Mouse (Mus musculus) spleen, adult 2 months (tissue): ENCODE data around the gene Fhdc1. TPM values are rescaled to one million over a fixed set of nuclear protein-coding genes. Genes with fewer than 3 reads are reported as not detected.

ENCODE experiments used
- DNase-seq, 2 experiments: peaks; one replicate each; pipeline versions ENCODE4 v3.0.0 to v3.0.0-alpha.2; 2012 to 2021; ENCODE audit warnings: low spot score in 2 of 2, low read depth in 1 of 2
- H3K27ac ChIP-seq: fragments of 200-500 bp; 2 replicates; pipeline ENCODE4 v1.5.1; 2012; ENCODE audit warnings: low read length, inconsistent platforms; ENCODE audit not compliant: insufficient read depth
- H3K27me3 ChIP-seq: fragments of 200-500 bp; 2 replicates; pipeline ENCODE4 v1.6.1; 2012; ENCODE audit warnings: mild to moderate bottlenecking, moderate library complexity, low read length, inconsistent platforms; ENCODE audit not compliant: control insufficient read depth, insufficient read depth
- H3K36me3 ChIP-seq: fragments of 200-500 bp; 2 replicates; pipeline ENCODE4 v1.6.1; 2012; ENCODE audit warnings: mild to moderate bottlenecking, low read length, inconsistent platforms; ENCODE audit not compliant: control insufficient read depth, insufficient read depth
- H3K4me1 ChIP-seq: fragments of 200-500 bp; 2 replicates; pipeline ENCODE4 v1.6.1; 2011; ENCODE audit warnings: inconsistent platforms; ENCODE audit not compliant: control insufficient read depth, insufficient read depth, insufficient read length
- H3K4me3 ChIP-seq: fragments of 200-500 bp; 2 replicates; pipeline ENCODE4 v1.5.1; 2011; ENCODE audit warnings: mild to moderate bottlenecking, inconsistent platforms; ENCODE audit not compliant: insufficient read depth, insufficient read length; ENCODE audit errors: extremely low read depth
- CTCF ChIP-seq: fragments of 200-500 bp; IDR thresholded peaks from 2 replicates; pipeline ENCODE4 v1.5.1; 2011; ENCODE audit warnings: mild to moderate bottlenecking, inconsistent platforms; ENCODE audit not compliant: insufficient read depth, insufficient read length, insufficient replicate concordance; ENCODE audit errors: extremely low read depth
- POLR2A ChIP-seq: fragments of 200-500 bp; IDR thresholded peaks from 2 replicates; pipeline ENCODE4 v1.6.1; 2011; ENCODE audit warnings: low read depth, low read length, inconsistent platforms
- WGBS: fragments of 180-500 bp; shearing (Covaris S2); methylation state at CpG from one replicate; pipeline ENCODE4 v1.1.7; 2018; 5-methylcytosine and 5-hydroxymethylcytosine counted together
- polyA plus RNA-seq: library from polyadenylated mRNA; depleted of rRNA; stranded (reverse); fragments of >200 nt; gene quantifications from 2 replicates; pipeline ENCODE4 v1.2.3, GENCODE M21; 2012

The Fhdc1 gene
- polyA plus RNA-seq, 1 experiment = 8.3 TPM

DNA sequence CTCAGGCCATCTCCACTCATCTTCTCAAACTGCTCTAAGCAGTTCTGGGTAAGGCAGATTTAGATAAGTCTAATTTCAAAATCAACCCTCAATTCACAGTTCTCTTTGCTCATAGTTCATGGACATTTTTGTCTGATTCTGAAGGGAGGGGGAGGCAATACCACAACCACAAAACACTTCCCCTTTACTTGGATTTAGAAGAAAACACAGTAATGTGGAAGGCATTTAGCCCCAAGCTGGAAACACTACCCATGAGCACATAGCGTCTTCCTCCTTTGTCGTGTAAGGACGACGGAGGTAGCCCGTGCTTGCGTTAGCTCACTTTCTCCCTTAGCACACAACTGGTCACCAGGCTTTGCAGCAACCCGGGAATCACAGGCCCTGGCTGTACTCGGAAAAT lies 24.1 kb upstream of the Fhdc1 start:
- no peak for TF ChIP-seq POLR2A
- no peak for TF ChIP-seq CTCF
- DNase-seq = no peak
- 41% methylated on average over 8 of the region's 8 CpGs for WGBS
- Histone ChIP-seq H3K36me3 (peaks cover 5% of the 10 kb centered on the region; the same call in 1 of the 2 replicates), H3K4me1 (no peaks in the 10 kb centered on the region), H3K4me3 (no peak overlapping the region), H3K27ac (no peak overlapping the region), H3K27me3 (no peaks in the 10 kb centered on the region)

DNA sequence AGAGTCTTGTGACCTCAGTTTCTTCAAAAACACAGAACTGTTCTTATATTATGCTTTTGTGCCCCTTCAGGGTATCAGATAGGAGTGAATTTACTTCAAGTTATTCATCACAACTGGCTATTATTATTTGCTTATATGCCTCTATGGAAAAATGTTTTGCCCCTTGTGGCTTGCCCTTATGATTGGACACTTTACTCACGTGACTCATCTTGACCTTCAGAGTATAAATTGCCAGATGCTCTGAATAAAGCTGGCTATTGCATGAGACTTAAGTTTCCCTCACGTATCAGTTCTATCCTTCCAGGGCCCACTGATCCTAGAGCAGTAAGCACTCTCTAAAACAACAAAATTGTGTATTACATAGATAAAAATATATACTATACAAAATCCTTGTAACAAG lies 21.9 kb upstream of the Fhdc1 start:
- TF ChIP-seq CTCF (no peak), POLR2A (no peak)
- no peaks in the 10 kb centered on the region for H3K4me1 ChIP-seq
- no peaks in the 10 kb centered on the region for H3K27me3 ChIP-seq
- H3K4me3 ChIP-seq = no peak overlapping the region
- DNase-seq = no peak
- H3K27ac ChIP-seq = no peak overlapping the region
- peaks cover 8% of the 10 kb centered on the region for H3K36me3 ChIP-seq
- WGBS = 88% methylated on average over 2 of the region's 2 CpGs

DNA sequence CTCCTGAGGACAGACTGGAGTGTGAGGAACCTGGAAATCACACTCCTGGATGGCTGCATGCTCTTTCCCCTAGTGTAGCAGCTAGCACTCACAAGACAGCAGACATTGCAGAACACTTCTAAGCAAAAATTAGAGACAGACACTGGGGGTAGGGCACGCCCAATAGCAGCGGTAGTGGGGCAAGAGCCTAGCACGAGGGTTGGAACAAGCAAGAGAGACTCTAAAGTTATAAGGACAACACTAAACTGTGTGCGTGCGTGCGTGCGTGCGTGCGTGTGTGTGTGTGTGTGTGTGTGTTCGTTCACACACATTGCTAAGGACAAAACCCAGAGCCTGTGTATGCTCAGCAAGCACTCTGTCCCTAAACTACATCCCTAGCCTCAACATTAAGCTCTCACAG lies 20.3 kb upstream of the Fhdc1 start:
- Histone ChIP-seq H3K36me3 (peaks cover 10% of the 10 kb centered on the region), H3K27me3 (no peaks in the 10 kb centered on the region), H3K4me1 (no peaks in the 10 kb centered on the region), H3K27ac (no peak overlapping the region), H3K4me3 (no peak overlapping the region)
- no peak for DNase-seq
- no peak for TF ChIP-seq CTCF
- no peak for TF ChIP-seq POLR2A
- WGBS = 90% methylated on average over 10 of the region's 10 CpGs

DNA sequence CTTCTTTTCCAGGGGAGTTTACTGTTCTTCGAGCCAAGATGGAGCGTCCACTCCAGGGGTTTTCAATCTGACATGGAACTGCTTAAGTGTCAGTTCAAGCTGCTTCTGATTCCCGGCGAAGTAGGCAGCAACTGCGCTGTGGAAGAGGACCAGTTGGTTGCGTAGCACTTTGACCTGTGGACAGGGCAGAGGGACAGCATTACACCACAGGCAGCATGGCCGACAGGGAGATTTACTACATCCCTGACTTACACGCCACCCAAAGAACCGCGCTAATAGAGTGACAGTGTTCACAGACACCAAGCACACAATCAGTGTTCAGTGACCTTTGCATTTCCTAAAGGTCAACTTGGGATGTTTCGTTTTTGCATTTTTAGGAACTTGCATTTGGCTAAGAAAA lies 17.5 kb upstream of the Fhdc1 start:
- WGBS = 91% methylated on average over 11 of the region's 11 CpGs

DNA sequence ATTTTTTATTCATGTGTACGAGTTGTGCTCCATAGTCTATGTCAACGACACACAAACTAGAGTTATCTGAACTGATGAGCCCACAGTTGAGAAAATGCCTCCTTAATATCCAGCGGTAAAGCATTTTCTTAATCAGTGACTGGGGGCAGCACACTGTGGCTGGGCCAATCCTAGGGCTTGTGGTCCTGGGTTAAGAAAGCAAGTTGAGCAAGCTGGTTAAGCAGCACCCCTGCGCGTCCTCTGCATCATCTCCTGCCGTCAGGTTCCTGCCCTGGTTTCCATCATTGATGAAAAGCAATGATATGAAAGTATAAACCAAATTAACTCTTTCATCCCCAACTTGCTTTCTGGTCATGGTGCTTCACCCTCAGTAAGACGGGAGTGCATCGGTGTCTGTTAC lies 12.4 kb upstream of the Fhdc1 start:
- H3K27me3 ChIP-seq = no peaks in the 10 kb centered on the region
- DNase-seq = no peak
- no peak for TF ChIP-seq POLR2A
- no peak for TF ChIP-seq CTCF
- 89% methylated on average over 8 of the region's 8 CpGs for WGBS
- no peak overlapping the region for H3K27ac ChIP-seq
- no peaks in the 10 kb centered on the region for H3K4me1 ChIP-seq
- peaks cover 5% of the 10 kb centered on the region for H3K36me3 ChIP-seq
- no peak overlapping the region for H3K4me3 ChIP-seq

More for the DNA sequence above, 17.5 kb upstream of the Fhdc1 start:
- DNase-seq = no peak
- Histone ChIP-seq H3K4me1 (no peaks in the 10 kb centered on the region), H3K27me3 (no peaks in the 10 kb centered on the region), H3K36me3 (peaks cover 6% of the 10 kb centered on the region), H3K27ac (no peak overlapping the region), H3K4me3 (no peak overlapping the region)
- TF ChIP-seq POLR2A = no peak
- TF ChIP-seq CTCF = no peak

DNA sequence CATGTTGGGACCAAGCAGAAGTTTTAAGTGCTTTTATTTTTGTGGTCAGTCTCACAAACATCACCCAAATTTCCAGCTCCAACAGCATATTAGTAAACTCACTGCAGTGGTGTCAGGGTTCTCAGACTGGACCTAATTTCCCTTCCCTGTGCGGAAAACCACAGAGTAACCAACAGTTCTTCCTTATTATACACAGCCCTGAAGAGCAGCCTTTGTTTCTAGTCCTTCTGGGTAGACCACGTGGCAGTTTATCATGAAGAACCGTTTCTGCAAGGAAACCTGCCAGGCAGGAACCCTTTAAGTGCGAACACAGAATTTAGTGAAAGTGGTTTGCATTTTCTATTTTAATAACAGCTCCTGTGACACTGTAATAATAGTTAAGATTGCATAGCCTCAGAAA lies 11.9 kb upstream of the Fhdc1 start:
- no peak for TF ChIP-seq POLR2A
- no peak for TF ChIP-seq CTCF
- no peaks in the 10 kb centered on the region for H3K4me1 ChIP-seq
- 21% methylated on average over 4 of the region's 4 CpGs for WGBS

DNA sequence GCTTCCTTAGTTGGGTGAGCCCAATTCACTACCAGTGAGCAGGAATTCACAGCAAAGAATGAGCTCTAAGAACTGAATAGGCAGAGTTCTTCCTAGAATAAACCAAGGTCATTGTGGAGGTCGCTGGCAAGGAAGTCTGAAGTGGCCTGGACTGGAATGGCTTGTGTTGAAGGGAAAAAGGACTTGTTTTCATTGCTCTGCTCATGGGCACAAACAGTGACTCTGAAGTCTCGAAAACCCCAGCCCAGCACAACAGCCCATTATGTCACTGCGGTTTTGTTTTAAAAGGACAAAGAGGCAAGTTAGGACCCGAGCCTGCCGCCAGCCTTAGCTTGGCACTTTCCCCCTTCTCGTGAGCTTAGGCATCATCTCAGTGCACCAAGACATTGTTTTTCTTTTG lies 8.5 kb upstream of the Fhdc1 start:
- Histone ChIP-seq H3K4me1 (no peaks in the 10 kb centered on the region), H3K4me3 (no peak overlapping the region), H3K36me3 (peaks cover 1% of the 10 kb centered on the region; the same call in 1 of the 2 replicates), H3K27me3 (no peaks in the 10 kb centered on the region), H3K27ac (no peak overlapping the region)
- 74% methylated on average over 6 of the region's 6 CpGs for WGBS
- DNase-seq = no peak
- TF ChIP-seq POLR2A (no peak), CTCF (no peak)

More for the DNA sequence above, 11.9 kb upstream of the Fhdc1 start:
- peaks cover 3% of the 10 kb centered on the region for H3K36me3 ChIP-seq
- no peak overlapping the region for H3K4me3 ChIP-seq
- H3K27me3 ChIP-seq = no peaks in the 10 kb centered on the region
- no peak overlapping the region for H3K27ac ChIP-seq
- DNase-seq = no peak

DNA sequence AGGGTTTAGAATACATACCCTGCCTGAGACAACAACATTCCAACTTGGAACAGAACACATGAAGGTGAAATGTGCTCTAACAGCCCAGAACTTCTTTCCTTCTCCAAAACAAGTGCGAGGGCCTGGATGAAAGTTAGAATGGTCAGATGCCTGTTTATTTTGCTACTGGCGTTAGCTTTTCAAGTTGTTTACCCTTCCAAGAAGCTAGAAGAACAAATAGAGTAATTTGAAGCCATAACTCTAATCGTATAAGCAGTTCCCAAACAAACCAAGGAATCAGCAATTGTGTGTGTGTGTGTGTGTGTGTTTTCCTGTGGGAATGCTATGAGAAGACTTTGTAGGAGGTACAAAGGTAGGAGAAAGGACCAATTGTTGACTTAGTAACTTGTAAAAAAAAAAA lies 4.7 kb upstream of the Fhdc1 start:
- no peak for DNase-seq
- H3K27me3 ChIP-seq = peaks cover 8% of the 10 kb centered on the region
- WGBS = 88% methylated on average over 3 of the region's 3 CpGs

More for the DNA sequence above, 4.7 kb upstream of the Fhdc1 start:
- Histone ChIP-seq H3K27ac (no peak overlapping the region), H3K36me3 (no peaks in the 10 kb centered on the region), H3K4me3 (no peak overlapping the region), H3K4me1 (peaks cover 9% of the 10 kb centered on the region)
- TF ChIP-seq CTCF (no peak), POLR2A (no peak)
